Comparison of ENCODE assay signal across 19 mouse cellular contexts in the genomic region with DNA sequence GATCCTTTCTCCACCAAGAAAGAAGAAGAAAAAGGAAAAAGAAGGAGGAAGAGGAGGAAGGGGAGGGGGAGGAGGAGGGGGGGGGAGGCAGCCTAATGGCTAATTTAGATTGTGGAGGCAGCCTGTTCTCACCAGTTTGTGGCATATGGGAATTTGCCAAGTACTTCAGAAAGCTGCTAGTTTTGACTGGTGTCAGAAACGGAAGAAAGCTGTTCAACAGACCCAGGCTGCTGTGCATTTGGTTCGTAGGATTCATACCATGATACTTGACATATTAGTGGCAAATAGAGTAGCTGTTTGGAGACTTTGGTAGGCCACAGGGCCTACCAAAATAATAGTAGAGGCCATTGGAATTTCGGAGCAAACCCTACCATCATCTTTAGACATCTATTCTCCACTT. TPM values are rescaled to one million over a fixed set of nuclear protein-coding genes. Genes with fewer than 3 reads are reported as not detected.
DNase-seq lines count a peak whose midpoint lies in the region; ATAC-seq and TF ChIP-seq lines count a peak whose summit lies in the region.
"Had no signal": no experiment of that assay in that cellular context is flagged by ENCODE, and none has a peak within 500 bp of the region (broad histone marks: within the 10 kb centered on the region; RNA-seq: fewer than 3 reads in every experiment).

No protein-coding gene starts in this region.

- no peak for TF ChIP-seq CTCF in kidney, adult 2 months (conservative IDR thresholded peaks at IDR 0.05; ENCODE audit: insufficient read depth, insufficient read length, low read depth, low read length)

- no peaks in the 10 kb centered on the region for H3K36me3 ChIP-seq in kidney, adult 2 months (ENCODE audit: control insufficient read depth, insufficient read depth, low read length)
- H3K36me3 ChIP-seq in kidney, embryonic 14.5 days (ENCODE audit: control insufficient read depth, insufficient read depth, low read length) = no peaks in the 10 kb centered on the region
- H3K36me3 ChIP-seq: embryonic facial prominence, embryonic 10.5 days; heart, embryonic 12.5 days; hindbrain, embryonic 10.5 days had no signal

- no peak overlapping the region for H3K4me2 ChIP-seq in kidney, embryonic 14.5 days (replicated peaks; ENCODE audit: low read depth, low read length)
- H3K4me2 ChIP-seq: heart, embryonic 12.5 days; hindbrain, embryonic 14.5 days had no signal

- peak; percentile 23 for DNase-seq in kidney, adult 2 months
- DNase-seq in layer of hippocampus, adult 9-11 months = peak; percentile 44
- no peak for DNase-seq in layer of hippocampus, postnatal 36 days
- peak; percentile 22 for DNase-seq in lung, postnatal 10 days
- no peak for DNase-seq in lung, postnatal 14 days
- no peak for DNase-seq in left cerebral cortex, adult 8-10 months (ENCODE audit: low spot score in 2 of 2)
- DNase-seq: adrenal gland, postnatal 14 days; cerebellum, adult 2 months; cerebellum, postnatal 10 days; gastrocnemius, postnatal 14 days had no signal

- no peak overlapping the region for H3K9ac ChIP-seq in kidney, embryonic 14.5 days (ENCODE audit: low read depth, low read length)
- H3K9ac ChIP-seq: heart, embryonic 12.5 days; hindbrain, embryonic 14.5 days had no signal

- no peak for TF ChIP-seq POLR2A in kidney, adult 2 months (IDR thresholded peaks at IDR 0.05; ENCODE audit: low read depth, low read length)

- ATAC-seq in kidney, embryonic 14.5 days (ENCODE audit: low FRiP score, low TSS enrichment) = no peak
- ATAC-seq: activated CD4-positive, CD25-positive, alpha-beta regulatory T cell, adult 4 months; forebrain, embryonic 16.5 days; Patski had no signal

- H3K4me1 ChIP-seq in kidney, adult 2 months (ENCODE audit: control insufficient read depth, insufficient read depth, low read length) = no peaks in the 10 kb centered on the region; the same call in 1 of the 2 replicates
- no peaks in the 10 kb centered on the region for H3K4me1 ChIP-seq in kidney, embryonic 14.5 days (ENCODE audit: control insufficient read depth, insufficient read depth, low read length)
- H3K4me1 ChIP-seq: embryonic facial prominence, embryonic 10.5 days; heart, embryonic 12.5 days; hindbrain, embryonic 10.5 days had no signal

- 79% methylated on average over 3 of the region's 3 CpGs for WGBS in kidney, adult 2 months
- 87% methylated on average over 3 of the region's 3 CpGs for WGBS in kidney, embryonic 14.5 days

- H3K27me3 ChIP-seq in kidney, adult 2 months (replicated peaks; ENCODE audit: control insufficient read depth, insufficient read depth, low read length) = no peaks in the 10 kb centered on the region
- H3K27me3 ChIP-seq in kidney, embryonic 14.5 days (ENCODE audit: control insufficient read depth, insufficient read depth, low read length) = no peaks in the 10 kb centered on the region
- H3K27me3 ChIP-seq: CH12.LX; heart, embryonic 12.5 days had no signal

- H3K27ac ChIP-seq in kidney, adult 2 months (ENCODE audit: insufficient read depth, low read depth, low read length) = no peak overlapping the region
- H3K27ac ChIP-seq in kidney, embryonic 14.5 days (ENCODE audit: low read depth, low read length) = no peak overlapping the region
- H3K27ac ChIP-seq: embryonic facial prominence, embryonic 10.5 days; hindbrain, embryonic 10.5 days; hindbrain, embryonic 14.5 days had no signal

- H3K9me3 ChIP-seq in kidney, embryonic 14.5 days (ENCODE audit: control insufficient read depth, low read length) = no peaks in the 10 kb centered on the region
- H3K9me3 ChIP-seq: heart, embryonic 12.5 days had no signal

- H3K4me3 ChIP-seq in kidney, adult 2 months (ENCODE audit: insufficient read depth, low read depth, low read length) = no peak overlapping the region
- no peak overlapping the region for H3K4me3 ChIP-seq in kidney, embryonic 14.5 days (ENCODE audit: low read length)
- H3K4me3 ChIP-seq: embryonic facial prominence, embryonic 10.5 days; heart, embryonic 12.5 days; hindbrain, embryonic 10.5 days had no signal

RNA-seq across cellular contexts. Expression of a gene that starts 53.3 kb away (rescaled TPM):
- 8.7 and 17.4 TPM in 2 replicates for polyA plus RNA-seq in kidney, adult 2 months (2012; rRNA removed)
- polyA plus RNA-seq in kidney, embryonic 14.5 days (2014; fragmentation: Nextera tagmentation; extraction: Ambion mirVana) = 99.0 and 136 TPM in 2 replicates
- 100 to 1,000 TPM; 139 to 144 TPM for total RNA-seq in layer of hippocampus, postnatal 36 days (2021)
- 100 to 1,000 TPM; 146 to 182 (median 163) TPM for total RNA-seq in left cerebral cortex, adult 8-10 months (2022)

Comparison
In these comparisons a context has a peak if more than half of its experiments do, and no peak if none do; other contexts are left out.
1. DNase-seq: peak in kidney, adult 2 months (single experiment), layer of hippocampus, adult 9-11 months (single experiment) and lung, postnatal 10 days (single experiment); none in layer of hippocampus, postnatal 36 days (0 of 2), lung, postnatal 14 days (single experiment) and left cerebral cortex, adult 8-10 months (0 of 2).